Mouse (Mus musculus): ENCODE results near the gene Cav2. TPM values are rescaled to one million over a fixed set of nuclear protein-coding genes. Genes with fewer than 3 reads are reported as not detected.
A peak's percentile ranks its signal among the peaks of the same experiment; 100 is the strongest.

The Cav2 gene
- polyA plus RNA-seq, 1 experiment from 2014 or later, result 23.2 TPM

DNA sequence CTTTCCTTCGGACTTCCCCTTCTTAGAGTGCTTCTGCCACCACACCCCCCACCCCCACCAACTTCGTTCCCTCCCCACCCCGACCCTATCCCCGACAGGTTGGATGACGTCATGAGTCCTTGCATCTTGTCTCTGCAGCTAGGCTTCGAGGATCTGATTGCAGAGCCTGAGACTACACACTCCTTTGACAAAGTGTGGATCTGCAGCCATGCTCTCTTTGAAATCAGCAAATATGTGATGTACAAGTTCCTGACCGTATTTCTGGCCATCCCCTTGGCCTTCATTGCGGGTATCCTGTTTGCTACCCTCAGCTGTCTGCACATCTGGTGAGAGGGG lies 740 bp downstream of the Cav2 start:
- H3K9ac ChIP-seq, result peak overlapping the region; percentile 56; the same call in 1 of the 2 replicates
- H3K4me3 ChIP-seq (replicated peaks), result peak overlapping the region; percentile 53
- H3K36me3 ChIP-seq, result no peaks in the 10 kb centered on the region
- ATAC-seq, result peak; percentile 52
- no peaks in the 10 kb centered on the region for H3K9me3 ChIP-seq
- H3K27me3 ChIP-seq (replicated peaks), result no peaks in the 10 kb centered on the region
- peak overlapping the region; percentile 92 for H3K4me2 ChIP-seq (replicated peaks)
- 18% methylated on average over 8 of the region's 8 CpGs for WGBS
- H3K4me1 ChIP-seq (replicated peaks), result 0 out of 2 replicates have a peak, but pooled peaks cover 5% of the 10 kb centered on the region
- peak overlapping the region; percentile 65; the same call in 1 of the 2 replicates for H3K27ac ChIP-seq

DNA sequence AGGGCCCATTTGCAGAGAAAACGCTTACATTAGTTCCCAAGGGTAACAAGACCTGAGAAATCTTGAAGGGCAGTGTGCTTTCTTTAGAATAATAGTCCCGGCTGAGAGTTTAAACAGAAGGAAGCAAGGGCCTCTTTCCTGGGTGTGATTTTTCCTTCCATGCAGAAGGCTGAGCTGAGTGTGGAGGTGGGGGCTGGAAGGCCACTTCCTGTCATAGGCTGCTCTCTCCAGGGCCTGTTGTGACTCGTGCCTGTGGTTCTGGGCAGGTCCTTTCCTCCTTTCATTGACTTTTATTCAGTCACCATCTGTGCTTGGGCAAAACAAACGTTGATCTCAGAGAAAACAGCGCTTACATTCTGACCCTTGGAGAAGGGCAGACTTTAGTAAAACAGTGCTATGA lies 1.2 kb downstream of the Cav2 start:
- ATAC-seq, result no peak
- Histone ChIP-seq H3K4me3 (replicated peaks) (peak overlapping the region; percentile 53; the same call in 1 of the 2 replicates), H3K4me1 (replicated peaks) (0 out of 2 replicates have a peak, but pooled peaks cover 5% of the 10 kb centered on the region), H3K36me3 (no peaks in the 10 kb centered on the region), H3K9me3 (no peaks in the 10 kb centered on the region), H3K27ac (no peak overlapping the region), H3K27me3 (replicated peaks) (no peaks in the 10 kb centered on the region), H3K9ac (no peak overlapping the region), H3K4me2 (replicated peaks) (peak overlapping the region; percentile 92)
- 39% methylated on average over 5 of the region's 5 CpGs for WGBS

DNA sequence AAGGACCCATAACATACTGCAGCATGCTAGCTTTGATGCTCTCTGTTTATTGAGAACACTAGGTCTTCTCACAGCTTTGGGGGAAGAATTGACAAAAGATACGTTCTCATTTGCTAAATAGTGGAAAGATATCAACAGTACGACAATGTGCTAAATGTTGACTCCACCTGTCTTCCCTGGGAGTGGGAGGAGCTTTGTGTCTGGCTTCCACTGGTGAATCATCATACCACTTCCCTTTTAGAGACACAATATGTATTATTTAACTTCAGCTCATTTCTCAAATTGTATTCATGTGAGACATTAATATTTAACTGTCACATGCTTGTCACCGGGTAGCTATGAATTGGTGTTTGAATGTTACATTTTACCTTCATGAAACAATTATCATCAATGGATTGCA lies 2.8 kb downstream of the Cav2 start:
- 77% methylated on average over 3 of the region's 3 CpGs for WGBS
- H3K27ac ChIP-seq, result no peak overlapping the region
- H3K4me1 ChIP-seq (replicated peaks), result 0 out of 2 replicates have a peak, but pooled peaks cover 5% of the 10 kb centered on the region
- ATAC-seq, result no peak
- no peak overlapping the region for H3K4me3 ChIP-seq (replicated peaks)
- H3K36me3 ChIP-seq, result no peaks in the 10 kb centered on the region
- H3K9ac ChIP-seq, result no peak overlapping the region
- H3K27me3 ChIP-seq (replicated peaks), result no peaks in the 10 kb centered on the region
- H3K9me3 ChIP-seq, result no peaks in the 10 kb centered on the region
- H3K4me2 ChIP-seq (replicated peaks), result no peak overlapping the region

DNA sequence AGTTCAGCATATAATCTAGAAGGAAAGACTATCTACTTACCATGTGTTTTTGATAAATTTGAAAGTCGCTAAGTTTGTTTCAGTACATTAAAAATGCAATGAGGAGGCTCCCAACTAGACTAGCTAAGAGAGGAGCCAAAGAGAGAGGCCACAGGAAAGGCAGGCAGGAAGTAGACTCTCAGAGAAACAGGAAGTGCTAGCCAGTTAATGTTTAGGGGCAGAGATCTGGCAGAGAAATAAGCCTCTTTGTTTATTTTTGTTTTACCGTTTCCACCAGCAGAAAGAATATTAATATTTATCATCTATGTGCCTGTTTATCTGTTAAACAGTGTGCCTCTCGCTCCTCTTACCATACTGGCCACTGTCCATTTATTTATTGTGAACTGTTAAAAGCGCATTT lies 5.4 kb downstream of the Cav2 start:
- Histone ChIP-seq H3K4me3 (replicated peaks) (no peak overlapping the region), H3K4me1 (replicated peaks) (0 out of 2 replicates have a peak, but pooled peaks cover 4% of the 10 kb centered on the region), H3K27ac (no peak overlapping the region), H3K4me2 (replicated peaks) (no peak overlapping the region), H3K36me3 (no peaks in the 10 kb centered on the region), H3K9ac (no peak overlapping the region), H3K9me3 (no peaks in the 10 kb centered on the region), H3K27me3 (replicated peaks) (no peaks in the 10 kb centered on the region)
- ATAC-seq, result no peak
- WGBS, result 60% methylated on average over 4 of the region's 4 CpGs

DNA sequence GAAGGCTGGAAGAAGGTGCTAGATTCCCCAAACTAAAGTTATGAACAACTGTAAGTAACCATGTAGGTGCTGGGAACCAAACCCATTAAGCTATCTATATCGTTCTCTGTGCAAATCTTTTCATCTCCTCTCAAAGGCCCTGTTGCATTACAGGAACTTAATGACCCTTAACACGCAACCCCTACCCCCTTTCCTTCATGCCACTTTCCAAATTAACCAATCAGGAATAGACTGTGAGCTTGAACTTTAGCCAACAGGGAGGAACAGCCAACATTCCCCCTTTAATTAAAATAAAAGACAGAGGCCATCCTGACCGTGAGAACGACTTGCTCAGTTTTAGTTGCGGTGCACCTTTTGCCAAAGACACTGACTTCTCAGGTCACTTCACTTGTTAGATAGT lies 14.1 kb downstream of the Cav2 start:
- Histone ChIP-seq H3K9ac (no peak overlapping the region), H3K27ac (no peak overlapping the region), H3K36me3 (no peaks in the 10 kb centered on the region), H3K4me3 (replicated peaks) (no peak overlapping the region), H3K4me1 (replicated peaks) (no peaks in the 10 kb centered on the region), H3K4me2 (replicated peaks) (no peak overlapping the region), H3K27me3 (replicated peaks) (no peaks in the 10 kb centered on the region), H3K9me3 (no peaks in the 10 kb centered on the region)
- ATAC-seq, result no peak
- WGBS, result 87% methylated on average over 5 of the region's 5 CpGs

DNA sequence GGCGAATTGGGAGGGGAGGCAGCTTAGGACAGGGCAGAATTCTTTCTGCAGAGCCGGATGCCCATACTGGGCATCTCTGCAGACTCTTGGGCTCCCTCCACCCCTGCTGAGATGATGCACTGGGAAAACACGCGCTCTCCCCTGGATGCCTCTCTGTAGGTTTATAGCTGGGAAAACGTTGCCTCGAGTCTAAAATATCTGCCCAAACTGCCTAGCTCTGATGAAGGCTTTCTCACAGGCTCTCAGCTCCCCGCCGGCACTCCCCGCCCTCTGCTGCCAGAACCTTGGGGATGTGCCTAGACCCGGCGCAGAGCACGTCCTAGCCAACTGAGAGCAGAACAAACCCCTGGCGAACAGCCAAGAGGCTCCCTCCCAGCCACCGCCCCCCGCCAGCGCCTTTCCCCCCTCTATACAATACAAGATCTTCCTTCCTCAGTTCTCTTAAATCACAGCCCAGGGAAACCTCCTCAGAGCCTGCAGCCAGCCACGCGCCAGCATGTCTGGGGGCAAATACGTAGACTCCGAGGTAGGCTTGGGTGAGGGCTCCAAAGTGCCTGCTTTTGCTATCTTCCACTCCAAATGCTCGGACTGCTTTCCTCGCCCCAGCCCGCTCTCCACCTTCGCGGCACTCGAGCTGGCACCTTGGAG lies 25.1 kb downstream of the Cav2 start, which contains the start of gene Cav1:
Cav1 (plus strand) TSS at position 382 of the 648 bp plus-strand sequence.
- H3K4me2 ChIP-seq (replicated peaks), result peak within 1 kb of the TSS; percentile 87
- H3K4me1 ChIP-seq (replicated peaks), result peaks cover 16% of the 10 kb centered on the region
- peak within 1 kb of the TSS; percentile 84 for H3K27ac ChIP-seq
- peak within 1 kb of the TSS; percentile 52 for H3K9ac ChIP-seq
- no peaks in the 10 kb centered on the region for H3K9me3 ChIP-seq
- peak; percentile 87 for ATAC-seq
- peaks cover 10% of the 10 kb centered on the region for H3K27me3 ChIP-seq (replicated peaks)
- WGBS, result under 1% methylated on average over 26 of the region's 26 CpGs
- H3K36me3 ChIP-seq, result no peaks in the 10 kb centered on the region
- peak within 1 kb of the TSS; percentile 47 for H3K4me3 ChIP-seq (replicated peaks)

DNA sequence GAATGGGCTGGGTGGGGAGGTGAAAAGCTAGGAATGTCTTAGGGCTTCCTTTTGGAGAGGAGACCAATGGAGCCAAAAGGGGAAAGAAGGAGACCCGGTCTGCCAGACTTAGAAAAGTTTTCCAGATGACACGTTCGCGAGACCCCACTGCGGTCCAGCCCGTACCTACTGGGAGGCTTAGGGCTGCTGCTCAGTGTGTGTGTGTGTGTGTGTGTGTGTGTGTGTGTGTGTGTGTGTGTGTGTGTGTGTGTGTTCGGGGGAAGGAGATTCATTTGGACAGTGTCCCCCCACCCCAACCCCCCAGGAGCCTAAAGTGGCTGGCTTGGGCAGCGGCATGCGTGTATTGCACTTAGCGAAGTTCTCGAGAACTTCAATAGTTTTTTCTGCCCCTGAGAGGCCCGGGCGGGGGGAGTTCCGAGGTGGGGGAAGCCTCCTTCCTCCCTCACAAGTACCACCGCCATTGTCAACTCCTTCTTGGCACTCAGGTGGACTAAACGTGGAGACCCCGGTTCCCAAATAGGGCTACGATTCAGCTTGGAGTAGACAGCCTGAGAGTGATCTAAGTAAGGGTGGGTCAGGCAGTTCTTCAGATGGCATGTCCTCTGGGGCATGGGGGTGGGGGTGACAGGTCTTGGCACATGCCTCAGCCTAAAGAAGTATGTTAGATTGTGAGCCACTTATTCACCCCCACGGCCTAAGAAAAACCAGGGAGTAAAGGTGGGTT lies 25.8 kb downstream of the Cav2 start:
- ATAC-seq, result peak; percentile 40
- H3K36me3 ChIP-seq, result no peaks in the 10 kb centered on the region
- WGBS, result 3% methylated on average over 19 of the region's 19 CpGs
- peaks cover 16% of the 10 kb centered on the region for H3K4me1 ChIP-seq (replicated peaks)
- H3K4me2 ChIP-seq (replicated peaks), result peak overlapping the region; percentile 87
- no peaks in the 10 kb centered on the region for H3K9me3 ChIP-seq
- H3K27me3 ChIP-seq (replicated peaks), result peaks cover 10% of the 10 kb centered on the region
- H3K9ac ChIP-seq, result peak overlapping the region; percentile 52
- H3K4me3 ChIP-seq (replicated peaks), result peak overlapping the region; percentile 47
- H3K27ac ChIP-seq, result peak overlapping the region; percentile 84

DNA sequence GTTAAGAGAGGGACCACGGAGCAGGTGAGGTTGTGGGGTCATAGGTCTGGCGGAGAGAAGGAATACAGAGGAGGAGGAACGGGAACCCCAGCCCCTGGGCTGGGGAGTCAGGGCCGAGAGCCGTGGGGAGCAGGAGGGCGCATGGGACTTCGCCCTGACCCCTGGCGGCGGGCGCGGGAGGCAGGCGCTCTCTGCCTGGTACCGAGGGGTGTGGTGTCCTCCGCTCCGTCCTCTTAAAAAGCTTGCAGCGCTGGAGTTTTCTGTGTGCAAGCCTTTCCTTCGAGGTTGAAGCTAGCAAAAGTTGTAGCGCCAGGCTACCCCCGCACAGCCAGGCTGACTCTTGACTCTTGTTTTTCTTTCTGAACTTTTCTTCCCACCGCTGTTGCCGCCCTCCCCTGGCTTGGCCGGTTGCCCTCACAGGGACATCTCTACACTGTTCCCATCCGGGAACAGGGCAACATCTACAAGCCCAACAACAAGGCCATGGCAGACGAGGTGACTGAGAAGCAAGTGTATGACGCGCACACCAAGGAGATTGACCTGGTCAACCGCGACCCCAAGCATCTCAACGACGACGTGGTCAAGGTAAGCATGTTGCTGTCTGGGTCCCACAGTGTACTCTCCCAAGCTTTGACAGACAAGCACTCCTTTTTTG lies 26.6 kb downstream of the Cav2 start:
- peak overlapping the region; percentile 84; the same call in 1 of the 2 replicates for H3K27ac ChIP-seq
- H3K4me1 ChIP-seq (replicated peaks), result peaks cover 16% of the 10 kb centered on the region
- peaks cover 10% of the 10 kb centered on the region for H3K27me3 ChIP-seq (replicated peaks)
- H3K4me3 ChIP-seq (replicated peaks), result peak overlapping the region; percentile 47
- 5% methylated on average over 31 of the region's 31 CpGs for WGBS
- H3K36me3 ChIP-seq, result no peaks in the 10 kb centered on the region
- peak; percentile 91 for ATAC-seq
- H3K9me3 ChIP-seq, result no peaks in the 10 kb centered on the region
- peak overlapping the region; percentile 87 for H3K4me2 ChIP-seq (replicated peaks)
- peak overlapping the region; percentile 52 for H3K9ac ChIP-seq

DNA sequence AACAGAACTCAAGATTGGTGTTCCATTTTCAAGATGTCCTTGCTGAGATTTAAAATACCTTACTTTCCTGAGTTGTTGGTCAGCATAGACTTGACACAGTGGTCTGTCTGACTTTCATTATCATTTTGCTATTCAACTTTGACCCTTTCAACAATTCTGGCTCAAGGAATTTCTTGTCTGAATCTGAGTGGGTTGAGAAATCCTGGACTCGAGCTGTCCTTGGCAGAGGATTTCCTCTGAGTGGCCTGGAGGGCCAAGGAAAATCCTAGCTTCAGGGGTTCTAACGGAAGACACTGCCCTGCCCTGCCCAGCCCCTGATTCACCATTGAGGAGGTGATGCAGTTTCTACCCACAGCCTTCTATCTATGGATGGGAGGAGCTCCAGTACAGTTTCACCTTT lies 27.7 kb downstream of the Cav2 start:
- ATAC-seq, result no peak
- no peaks in the 10 kb centered on the region for H3K9me3 ChIP-seq
- no peak overlapping the region for H3K27ac ChIP-seq
- WGBS, result 62% methylated on average over 2 of the region's 2 CpGs
- peaks cover 16% of the 10 kb centered on the region for H3K4me1 ChIP-seq (replicated peaks)
- H3K27me3 ChIP-seq (replicated peaks), result peaks cover 10% of the 10 kb centered on the region
- H3K4me2 ChIP-seq (replicated peaks), result peak overlapping the region; percentile 87; the same call in 1 of the 2 replicates
- no peak overlapping the region for H3K9ac ChIP-seq
- H3K4me3 ChIP-seq (replicated peaks), result peak overlapping the region; percentile 47; the same call in 1 of the 2 replicates
- H3K36me3 ChIP-seq, result no peaks in the 10 kb centered on the region

DNA sequence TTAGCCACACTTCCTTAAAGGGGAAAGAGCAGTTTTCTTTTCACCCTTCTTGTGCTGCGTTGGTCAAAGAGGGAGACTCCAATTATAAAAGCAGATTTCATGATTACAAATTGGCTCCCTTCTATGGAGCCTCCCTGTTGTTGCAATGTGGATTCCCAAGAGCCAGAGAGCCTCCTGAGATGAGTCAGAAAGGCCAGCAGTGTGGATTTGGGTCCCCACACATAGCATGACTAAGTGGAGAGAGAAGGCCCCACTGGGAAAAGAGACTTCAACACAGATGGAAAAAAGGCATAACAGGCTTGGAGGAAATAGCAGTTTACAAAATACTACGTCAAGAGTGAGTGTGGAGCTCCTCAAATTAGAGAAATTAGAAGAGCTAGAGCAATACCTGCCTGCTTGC lies 28.3 kb downstream of the Cav2 start:
- 80% methylated on average over 2 of the region's 2 CpGs for WGBS
- Histone ChIP-seq H3K4me1 (replicated peaks) (peaks cover 16% of the 10 kb centered on the region), H3K9ac (no peak overlapping the region), H3K4me2 (replicated peaks) (peak overlapping the region; percentile 16; the same call in 1 of the 2 replicates), H3K27me3 (replicated peaks) (peaks cover 10% of the 10 kb centered on the region), H3K36me3 (no peaks in the 10 kb centered on the region), H3K27ac (no peak overlapping the region), H3K9me3 (no peaks in the 10 kb centered on the region), H3K4me3 (replicated peaks) (no peak overlapping the region)
- ATAC-seq, result no peak

DNA sequence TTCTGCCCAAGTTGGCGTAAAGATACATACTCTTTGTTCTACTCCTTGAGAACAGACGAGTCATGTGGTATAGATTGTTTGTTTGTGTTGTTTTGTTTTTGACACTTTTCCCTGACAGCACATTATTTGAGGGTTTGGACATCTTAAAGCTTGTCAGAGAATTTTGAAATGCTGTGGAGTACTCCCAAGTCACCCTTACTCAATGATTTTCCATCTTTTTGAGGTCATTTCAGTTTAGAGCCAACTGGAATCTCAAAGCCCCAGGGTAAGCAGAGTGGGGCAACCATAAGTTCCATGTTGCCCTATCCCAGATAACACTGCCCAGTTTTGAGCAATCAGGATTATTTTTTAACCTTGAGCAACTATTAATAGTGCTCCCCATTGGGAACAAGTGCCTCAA lies 33.3 kb downstream of the Cav2 start:
- no peak for ATAC-seq
- Histone ChIP-seq H3K27me3 (replicated peaks) (no peaks in the 10 kb centered on the region), H3K4me3 (replicated peaks) (no peak overlapping the region), H3K36me3 (no peaks in the 10 kb centered on the region), H3K9me3 (no peaks in the 10 kb centered on the region), H3K4me1 (replicated peaks) (peaks cover 7% of the 10 kb centered on the region; the same call in 1 of the 2 replicates), H3K4me2 (replicated peaks) (no peak overlapping the region), H3K27ac (no peak overlapping the region), H3K9ac (no peak overlapping the region)
- WGBS, result 84% methylated on average over 2 of the region's 2 CpGs

All from intestine, embryonic 15.5 days (tissue).